Mouse (Mus musculus): ENCODE results near the gene Smarcb1. TPM values are rescaled to one million over a fixed set of nuclear protein-coding genes. Genes with fewer than 3 reads are reported as not detected.

Smarcb1 gene
- polyA plus RNA-seq, 1 experiment: 82.1 TPM

- Histone ChIP-seq H3K27ac (ENCODE audit: insufficient read depth, low read length) (no peak overlapping the region), H3K4me1 (ENCODE audit: control insufficient read depth, insufficient read depth, low read length) (no peaks in the 10 kb centered on the region), H3K4me3 (replicated peaks; ENCODE audit: insufficient read depth, low read depth, low read length) (no peak overlapping the region), H3K27me3 (ENCODE audit: control insufficient read depth, insufficient read depth, low read length) (no peaks in the 10 kb centered on the region)
- DNase-seq: no peak
- no peak for TF ChIP-seq POLR2A (IDR thresholded peaks at IDR 0.05; ENCODE audit: borderline replicate concordance, insufficient read depth, low read length)
- 94% methylated on average over 7 of the region's 7 CpGs for WGBS
These were observed 23.8 kb upstream of the Smarcb1 start for GRCm38 (mm10) chr10:75945213-75945612.

- TF ChIP-seq CTCF (IDR thresholded peaks at IDR 0.05; ENCODE audit: borderline replicate concordance, insufficient read depth, low read depth, low read length): no peak
- no peak for TF ChIP-seq POLR2A (IDR thresholded peaks at IDR 0.05; ENCODE audit: borderline replicate concordance, insufficient read depth, low read length)
- DNase-seq: no peak
- 29% methylated on average over 11 of the region's 11 CpGs for WGBS
- Histone ChIP-seq H3K4me3 (replicated peaks; ENCODE audit: insufficient read depth, low read depth, low read length) (no peak overlapping the region), H3K27ac (ENCODE audit: insufficient read depth, low read length) (no peak overlapping the region), H3K4me1 (ENCODE audit: control insufficient read depth, insufficient read depth, low read length) (no peaks in the 10 kb centered on the region), H3K27me3 (ENCODE audit: control insufficient read depth, insufficient read depth, low read length) (no peaks in the 10 kb centered on the region)
These were observed 22.8 kb upstream of the Smarcb1 start for GRCm38 (mm10) chr10:75944066-75944772.

DNA sequence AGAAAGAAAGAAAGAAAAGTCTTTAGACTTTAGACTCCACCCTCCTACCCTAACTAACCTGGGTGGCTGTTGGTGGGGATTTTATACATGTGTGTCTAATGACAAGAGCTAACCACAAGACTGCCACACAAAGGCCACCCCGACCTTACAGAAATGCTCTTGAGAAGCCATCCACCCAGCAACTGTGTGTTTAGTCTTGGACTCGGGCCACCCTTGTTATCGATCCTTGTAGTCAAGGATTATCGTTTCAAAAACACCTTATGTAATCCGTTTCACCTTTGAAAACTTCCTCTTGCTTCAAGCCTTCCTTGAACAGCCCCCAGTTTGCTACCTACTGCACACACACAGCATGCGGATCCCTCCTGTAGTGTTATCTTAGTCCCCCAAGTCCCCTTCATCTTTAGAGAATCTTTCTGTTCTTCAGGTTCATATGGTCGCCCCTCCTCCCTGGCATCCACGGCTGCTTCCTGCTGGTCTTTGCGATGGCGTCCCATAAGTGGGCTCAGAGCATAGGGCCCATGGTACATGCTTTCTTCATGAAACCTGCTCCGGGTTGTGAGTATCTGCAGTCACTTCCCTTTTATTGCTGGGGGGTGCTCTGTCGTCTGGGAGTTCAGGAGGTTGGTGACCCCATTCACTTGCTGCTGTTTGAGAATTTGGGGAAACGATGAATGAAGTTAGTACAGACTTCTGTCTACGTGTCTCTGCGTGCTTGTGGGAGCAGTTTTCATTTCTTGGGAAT, 21.5 kb upstream of the Smarcb1 start, which contains the start of gene Vpreb3:
TSS of gene Vpreb3 (plus strand) at position 322 of the 742 bp plus-strand sequence.
- H3K27ac ChIP-seq (ENCODE audit: insufficient read depth, low read length): no peak within 1 kb of the TSS
- TF ChIP-seq POLR2A (IDR thresholded peaks at IDR 0.05; ENCODE audit: borderline replicate concordance, insufficient read depth, low read length) (no peak), CTCF (IDR thresholded peaks at IDR 0.05; ENCODE audit: borderline replicate concordance, insufficient read depth, low read depth, low read length) (no peak)
- no peak for DNase-seq
- 85% methylated on average over 15 of the region's 15 CpGs for WGBS
- H3K4me3 ChIP-seq (replicated peaks; ENCODE audit: insufficient read depth, low read depth, low read length): no peak within 1 kb of the TSS
- H3K27me3 ChIP-seq (ENCODE audit: control insufficient read depth, insufficient read depth, low read length): no peaks in the 10 kb centered on the region
- 0 out of 2 replicates have a peak, but pooled peaks cover 4% of the 10 kb centered on the region for H3K4me1 ChIP-seq (ENCODE audit: control insufficient read depth, insufficient read depth, low read length)

DNA sequence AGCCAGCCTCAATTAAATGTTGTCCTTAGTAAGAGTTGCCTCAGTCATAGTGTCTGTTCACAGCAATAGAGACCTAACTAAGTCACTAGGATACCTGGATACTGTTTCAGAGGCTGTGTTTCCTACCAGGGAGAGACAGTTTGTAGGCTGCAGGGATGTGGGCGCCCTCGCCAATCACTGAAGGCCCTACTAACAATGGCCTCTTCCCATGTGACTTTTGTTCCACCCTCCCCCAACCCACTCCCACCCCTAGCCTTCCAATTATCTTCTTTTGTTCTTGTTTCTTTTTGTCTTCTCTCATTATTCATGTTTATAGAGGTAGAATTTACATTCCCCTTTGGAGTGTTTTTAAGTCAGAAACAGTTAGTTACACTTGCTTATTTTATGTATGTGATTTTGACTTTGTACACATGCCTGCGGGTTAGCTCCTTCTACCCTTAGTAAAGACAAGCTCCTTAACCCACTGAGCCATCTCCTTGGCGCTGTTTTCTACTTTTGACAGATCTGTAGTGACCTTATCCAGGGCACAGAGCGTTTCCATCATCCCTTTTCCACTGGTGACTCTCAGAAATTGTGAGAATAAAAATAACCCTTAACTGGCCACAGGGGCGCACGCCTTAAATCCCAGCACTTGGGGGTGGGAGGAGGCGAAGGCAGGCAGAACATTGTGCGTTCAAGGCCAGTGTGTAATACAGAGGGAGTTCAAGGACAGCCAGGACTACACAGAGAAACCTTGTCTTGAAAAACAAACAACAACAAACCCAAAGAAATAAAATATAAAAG, 19.8 kb upstream of the Smarcb1 start:
- no peak for TF ChIP-seq POLR2A (IDR thresholded peaks at IDR 0.05; ENCODE audit: borderline replicate concordance, insufficient read depth, low read length)
- no peak for TF ChIP-seq CTCF (IDR thresholded peaks at IDR 0.05; ENCODE audit: borderline replicate concordance, insufficient read depth, low read depth, low read length)
- Histone ChIP-seq H3K27ac (ENCODE audit: insufficient read depth, low read length) (no peak overlapping the region), H3K27me3 (ENCODE audit: control insufficient read depth, insufficient read depth, low read length) (no peaks in the 10 kb centered on the region), H3K4me3 (replicated peaks; ENCODE audit: insufficient read depth, low read depth, low read length) (no peak overlapping the region), H3K4me1 (ENCODE audit: control insufficient read depth, insufficient read depth, low read length) (peaks cover 12% of the 10 kb centered on the region)
- DNase-seq: no peak
- 72% methylated on average over 9 of the region's 9 CpGs for WGBS

GRCm38 (mm10) chr10:75940520-75940919, 19.1 kb upstream of the Smarcb1 start, which contains the start of gene Gm867:
Gene Gm867, minus strand, starts transcription at chr10:75940672.
- TF ChIP-seq CTCF (IDR thresholded peaks at IDR 0.05; ENCODE audit: borderline replicate concordance, insufficient read depth, low read depth, low read length) (no peak), POLR2A (IDR thresholded peaks at IDR 0.05; ENCODE audit: borderline replicate concordance, insufficient read depth, low read length) (no peak)
- H3K27ac ChIP-seq (ENCODE audit: insufficient read depth, low read length): no peak within 1 kb of the TSS
- H3K4me3 ChIP-seq (replicated peaks; ENCODE audit: insufficient read depth, low read depth, low read length): no peak within 1 kb of the TSS
- 73% methylated on average over 5 of the region's 5 CpGs for WGBS
- peaks cover 12% of the 10 kb centered on the region for H3K4me1 ChIP-seq (ENCODE audit: control insufficient read depth, insufficient read depth, low read length)
- DNase-seq: no peak
- H3K27me3 ChIP-seq (ENCODE audit: control insufficient read depth, insufficient read depth, low read length): no peaks in the 10 kb centered on the region

DNA sequence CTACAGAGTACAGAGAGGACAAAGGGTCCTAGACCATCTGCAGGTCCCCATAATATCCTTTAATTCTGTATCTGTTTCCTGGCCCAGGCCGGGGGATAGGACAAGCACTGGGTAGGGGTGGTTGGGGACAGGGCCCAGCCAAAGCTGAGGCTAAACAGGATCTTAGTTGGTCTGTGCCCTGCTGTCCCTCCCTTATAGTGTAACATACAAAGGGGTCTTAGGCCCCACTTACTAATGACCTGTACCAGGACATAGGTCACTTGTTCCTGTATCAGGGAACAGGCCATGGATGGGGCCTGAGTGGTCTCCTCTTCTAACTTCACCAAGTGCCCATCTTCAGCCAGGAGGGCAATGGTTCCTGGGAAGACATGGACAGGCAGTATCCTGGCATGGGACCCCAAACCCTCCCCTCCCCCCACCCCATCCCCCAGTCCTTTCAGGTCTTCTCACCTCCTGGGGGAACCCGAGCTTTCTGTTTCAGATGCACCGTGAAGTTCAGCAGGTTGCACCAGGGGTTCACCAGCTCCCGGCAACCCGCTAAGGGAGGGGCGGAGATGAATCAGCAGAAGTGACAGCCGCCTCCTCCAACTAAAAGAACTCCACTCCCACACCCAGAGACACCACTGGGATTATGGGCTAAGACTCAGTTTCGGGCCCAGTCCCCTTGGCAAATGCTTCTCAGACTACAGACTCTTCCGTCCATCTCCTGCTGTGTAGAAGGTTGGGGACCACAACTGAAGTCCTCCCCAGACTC, 18.2 kb upstream of the Smarcb1 start:
- Histone ChIP-seq H3K27ac (ENCODE audit: insufficient read depth, low read length) (no peak overlapping the region), H3K4me1 (ENCODE audit: control insufficient read depth, insufficient read depth, low read length) (peaks cover 12% of the 10 kb centered on the region), H3K4me3 (replicated peaks; ENCODE audit: insufficient read depth, low read depth, low read length) (no peak overlapping the region), H3K27me3 (ENCODE audit: control insufficient read depth, insufficient read depth, low read length) (no peaks in the 10 kb centered on the region)
- TF ChIP-seq CTCF (IDR thresholded peaks at IDR 0.05; ENCODE audit: borderline replicate concordance, insufficient read depth, low read depth, low read length) (no peak), POLR2A (IDR thresholded peaks at IDR 0.05; ENCODE audit: borderline replicate concordance, insufficient read depth, low read length) (no peak)
- 54% methylated on average over 9 of the region's 9 CpGs for WGBS
- DNase-seq: no peak

Data from cerebellum, adult 2 months (tissue).